Mouse (Mus musculus): ENCODE results near the gene Klhl30. TPM values are rescaled to one million over a fixed set of nuclear protein-coding genes. Genes with fewer than 3 reads are reported as not detected.

The Klhl30 gene
- polyA plus RNA-seq, 1 experiment from 2014 or later, result 0.85 TPM

GRCm38 (mm10) chr1:91398260-91399062, 47.6 kb downstream of the Klhl30 start, which contains the start of gene Ilkap:
Ilkap (minus strand) TSS chr1:91398815.
- no peaks in the 10 kb centered on the region for H3K9me3 ChIP-seq (ENCODE audit: control insufficient read depth, low read length)
- H3K4me2 ChIP-seq (ENCODE audit: low read length), result peak within 1 kb of the TSS; percentile 95
- H3K4me1 ChIP-seq (replicated peaks; ENCODE audit: control insufficient read depth, insufficient read depth, low read length), result peaks cover 15% of the 10 kb centered on the region
- peak; percentile 97 for ATAC-seq (replicated peaks; ENCODE audit: low FRiP score, low TSS enrichment, low read depth)
- H3K4me3 ChIP-seq (ENCODE audit: low read depth, low read length), result peak within 1 kb of the TSS; percentile 89
- peak within 1 kb of the TSS; percentile 90 for H3K9ac ChIP-seq (ENCODE audit: low read length)
- H3K27me3 ChIP-seq (replicated peaks; ENCODE audit: control insufficient read depth, insufficient read depth, low read length), result no peaks in the 10 kb centered on the region
- H3K27ac ChIP-seq (ENCODE audit: low read depth), result peak within 1 kb of the TSS; percentile 83
- WGBS, result under 1% methylated on average over 65 of the region's 91 CpGs
- DNase-seq (ENCODE audit: low spot score), result peak; percentile 87
- H3K36me3 ChIP-seq (ENCODE audit: control insufficient read depth, insufficient read depth, low read length), result peaks cover 22% of the 10 kb centered on the region; the same call in 1 of the 2 replicates

DNA sequence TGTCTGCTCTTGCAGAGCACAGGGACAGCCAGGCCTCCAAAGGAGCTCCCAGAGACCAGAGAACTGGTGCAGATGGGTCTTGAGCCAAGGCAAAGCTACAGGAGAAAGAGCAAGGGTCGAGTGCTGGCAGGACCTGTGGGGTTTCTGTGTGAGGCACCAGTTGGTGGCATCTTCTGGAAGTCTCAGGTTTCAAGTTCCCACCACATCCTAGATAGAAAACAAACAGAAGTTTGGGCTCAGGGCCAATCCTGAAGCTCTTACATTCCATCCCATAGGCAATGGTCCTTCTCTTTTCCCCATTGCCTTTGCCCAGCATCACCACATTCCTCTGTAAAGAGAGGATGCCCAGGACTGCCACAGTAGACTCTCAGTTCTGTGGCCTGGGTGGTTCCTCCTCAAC, 54.2 kb downstream of the Klhl30 start:
- H3K4me3 ChIP-seq (ENCODE audit: low read depth, low read length), result no peak overlapping the region
- H3K9me3 ChIP-seq (ENCODE audit: control insufficient read depth, low read length), result no peaks in the 10 kb centered on the region
- H3K36me3 ChIP-seq (ENCODE audit: control insufficient read depth, insufficient read depth, low read length), result no peaks in the 10 kb centered on the region
- H3K27me3 ChIP-seq (replicated peaks; ENCODE audit: control insufficient read depth, insufficient read depth, low read length), result no peaks in the 10 kb centered on the region
- no peak overlapping the region for H3K27ac ChIP-seq (ENCODE audit: low read depth)
- WGBS, result 29% methylated on average over 1 of the region's 1 CpGs
- H3K9ac ChIP-seq (ENCODE audit: low read length), result no peak overlapping the region
- no peak for ATAC-seq (replicated peaks; ENCODE audit: low FRiP score, low TSS enrichment, low read depth)
- no peaks in the 10 kb centered on the region for H3K4me1 ChIP-seq (replicated peaks; ENCODE audit: control insufficient read depth, insufficient read depth, low read length)
- DNase-seq (ENCODE audit: low spot score), result no peak
- no peak overlapping the region for H3K4me2 ChIP-seq (ENCODE audit: low read length)

DNA sequence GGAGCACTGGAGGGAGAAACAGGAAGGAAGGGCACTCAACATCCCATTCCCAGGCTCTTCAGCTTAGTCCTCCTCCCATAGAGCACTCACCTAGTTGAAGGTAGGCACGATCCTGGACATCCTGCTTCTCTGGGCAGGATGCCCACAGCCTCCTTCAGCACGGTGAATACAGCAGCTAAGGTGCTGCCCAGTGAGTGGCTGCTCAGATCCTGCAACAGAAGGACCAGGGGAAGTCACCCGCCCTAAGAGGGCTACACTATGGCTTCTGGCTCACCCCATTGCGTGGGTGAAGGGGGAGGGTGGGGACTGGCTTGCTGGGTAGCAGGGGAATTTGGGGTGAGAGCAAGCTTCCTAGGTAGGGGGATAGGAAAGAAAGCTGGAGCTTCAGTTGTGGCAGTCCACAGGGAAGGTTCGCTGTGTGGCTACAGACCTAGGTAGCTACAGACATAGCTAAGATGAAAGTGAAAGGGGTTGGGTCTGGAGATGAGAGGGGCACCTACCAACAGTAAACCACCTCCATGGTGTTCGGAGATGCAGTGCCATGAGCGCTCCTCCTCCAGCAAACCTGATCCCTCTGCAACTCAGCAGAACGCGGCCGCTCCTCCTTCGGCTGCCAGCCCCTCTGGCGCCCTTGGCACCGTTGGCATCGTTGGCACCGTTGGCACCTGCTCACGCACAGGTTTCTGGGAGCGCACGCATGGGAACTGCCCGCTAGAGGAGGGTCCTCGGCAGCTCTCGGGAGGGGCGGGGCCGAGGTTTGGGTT, 54.8 kb downstream of the Klhl30 start:
- no peak overlapping the region for H3K9ac ChIP-seq (ENCODE audit: low read length)
- no peaks in the 10 kb centered on the region for H3K4me1 ChIP-seq (replicated peaks; ENCODE audit: control insufficient read depth, insufficient read depth, low read length)
- no peak overlapping the region for H3K4me2 ChIP-seq (ENCODE audit: low read length)
- H3K36me3 ChIP-seq (ENCODE audit: control insufficient read depth, insufficient read depth, low read length), result no peaks in the 10 kb centered on the region
- no peaks in the 10 kb centered on the region for H3K9me3 ChIP-seq (ENCODE audit: control insufficient read depth, low read length)
- no peak overlapping the region for H3K4me3 ChIP-seq (ENCODE audit: low read depth, low read length)
- WGBS, result 53% methylated on average over 23 of the region's 23 CpGs
- H3K27me3 ChIP-seq (replicated peaks; ENCODE audit: control insufficient read depth, insufficient read depth, low read length), result no peaks in the 10 kb centered on the region
- H3K27ac ChIP-seq (ENCODE audit: low read depth), result no peak overlapping the region
- DNase-seq (ENCODE audit: low spot score), result no peak
- no peak for ATAC-seq (replicated peaks; ENCODE audit: low FRiP score, low TSS enrichment, low read depth)

DNA sequence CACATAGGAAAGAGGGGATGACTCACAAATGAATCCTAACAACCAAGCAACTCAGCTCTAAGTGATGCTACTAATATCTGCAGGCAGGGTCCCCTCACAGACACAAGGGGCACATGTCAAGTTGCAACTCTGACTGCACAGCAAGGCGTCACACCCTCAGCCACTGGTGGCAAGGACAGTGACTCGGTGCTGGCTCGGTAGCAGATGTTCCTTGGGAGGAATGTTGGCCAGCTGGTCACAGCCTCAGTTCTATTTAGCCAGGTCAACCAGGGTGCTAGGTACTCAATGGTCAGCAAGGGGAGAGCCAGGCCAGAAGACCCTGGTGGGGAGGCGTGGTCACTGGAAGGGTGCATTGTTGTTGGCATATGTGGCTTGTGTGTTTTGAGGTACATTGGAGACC, 57.0 kb downstream of the Klhl30 start:
- DNase-seq (ENCODE audit: low spot score), result no peak
- H3K36me3 ChIP-seq (ENCODE audit: control insufficient read depth, insufficient read depth, low read length), result no peaks in the 10 kb centered on the region
- WGBS, result 80% methylated on average over 4 of the region's 4 CpGs

DNA sequence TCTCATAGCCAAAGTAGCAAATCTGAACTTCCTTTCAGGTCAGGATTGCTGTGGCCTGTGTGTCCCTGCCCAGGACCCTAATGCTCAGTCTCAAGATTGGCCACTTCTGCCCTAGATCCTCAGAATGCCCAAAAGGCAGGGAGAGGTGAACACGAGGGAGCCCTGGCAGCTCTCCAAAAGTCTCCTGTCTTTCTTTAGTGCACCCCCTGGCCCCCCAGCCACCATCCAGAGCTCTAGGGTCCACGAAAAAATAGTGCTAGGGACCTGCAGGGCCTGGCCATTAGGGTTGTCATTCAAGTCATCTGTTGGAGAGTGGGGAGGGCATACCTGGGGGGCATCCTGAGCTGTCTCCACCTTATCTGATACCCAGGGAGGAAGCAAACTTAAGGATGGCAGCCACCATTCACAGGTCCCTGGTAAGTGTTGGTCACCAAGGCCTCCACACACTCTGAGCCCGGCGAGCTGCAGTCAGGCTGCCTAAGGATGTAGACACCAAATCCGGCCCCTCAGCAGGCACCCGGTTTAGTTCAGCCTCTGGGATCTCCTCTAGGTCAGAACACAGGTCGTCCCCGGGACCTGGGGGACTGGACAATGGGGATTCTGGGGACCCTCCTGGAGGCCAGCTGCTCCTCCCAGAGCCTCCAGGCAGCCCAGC, 60.9 kb downstream of the Klhl30 start:
- H3K36me3 ChIP-seq (ENCODE audit: control insufficient read depth, insufficient read depth, low read length), result 0 out of 2 replicates have a peak, but pooled peaks cover 4% of the 10 kb centered on the region
- no peaks in the 10 kb centered on the region for H3K27me3 ChIP-seq (replicated peaks; ENCODE audit: control insufficient read depth, insufficient read depth, low read length)
- peak overlapping the region; percentile 50 for H3K4me3 ChIP-seq (ENCODE audit: low read depth, low read length)
- DNase-seq (ENCODE audit: low spot score) (no peak), ATAC-seq (replicated peaks; ENCODE audit: low FRiP score, low TSS enrichment, low read depth) (no peak)
- peak overlapping the region; percentile 93 for H3K4me2 ChIP-seq (ENCODE audit: low read length)
- H3K9ac ChIP-seq (ENCODE audit: low read length), result peak overlapping the region; percentile 44
- H3K9me3 ChIP-seq (ENCODE audit: control insufficient read depth, low read length), result no peaks in the 10 kb centered on the region
- 72% methylated on average over 8 of the region's 8 CpGs for WGBS
- H3K27ac ChIP-seq (ENCODE audit: low read depth), result no peak overlapping the region
- H3K4me1 ChIP-seq (replicated peaks; ENCODE audit: control insufficient read depth, insufficient read depth, low read length), result peaks cover 21% of the 10 kb centered on the region

More for the DNA sequence above, 57.0 kb downstream of the Klhl30 start:
- peaks cover 9% of the 10 kb centered on the region for H3K4me1 ChIP-seq (replicated peaks; ENCODE audit: control insufficient read depth, insufficient read depth, low read length)
- H3K9ac ChIP-seq (ENCODE audit: low read length), result no peak overlapping the region
- ATAC-seq (replicated peaks; ENCODE audit: low FRiP score, low TSS enrichment, low read depth), result no peak
- no peak overlapping the region for H3K4me2 ChIP-seq (ENCODE audit: low read length)
- H3K27ac ChIP-seq (ENCODE audit: low read depth), result no peak overlapping the region
- H3K9me3 ChIP-seq (ENCODE audit: control insufficient read depth, low read length), result no peaks in the 10 kb centered on the region
- no peaks in the 10 kb centered on the region for H3K27me3 ChIP-seq (replicated peaks; ENCODE audit: control insufficient read depth, insufficient read depth, low read length)
- no peak overlapping the region for H3K4me3 ChIP-seq (ENCODE audit: low read depth, low read length)

Other genes with a start within 250 kb of the Klhl30 start
- gene Rbm44, start 205.9 kb upstream of the Klhl30 start, polyA plus RNA-seq (2014; fragmentation: Nextera tagmentation; extraction: Ambion mirVana), result 0.94 and 1.3 TPM in 2 replicates
- 5.4 and 6.0 TPM in 2 replicates for gene Ramp1, start 171.2 kb upstream of the Klhl30 start, polyA plus RNA-seq (2014; fragmentation: Nextera tagmentation; extraction: Ambion mirVana)
- gene Ube2f, start 100.7 kb upstream of the Klhl30 start, polyA plus RNA-seq (2014; fragmentation: Nextera tagmentation; extraction: Ambion mirVana), result 69.9 and 71.6 TPM in 2 replicates
- 13.5 and 16.9 TPM in 2 replicates for gene Scly, start 52.7 kb upstream of the Klhl30 start, polyA plus RNA-seq (2014; fragmentation: Nextera tagmentation; extraction: Ambion mirVana)
- not detected in 2 replicates for gene Espnl, start 28.9 kb upstream of the Klhl30 start, polyA plus RNA-seq (2014; fragmentation: Nextera tagmentation; extraction: Ambion mirVana)
- 10.8 and 10.9 TPM in 2 replicates for gene Erfe, start 15.4 kb downstream of the Klhl30 start, polyA plus RNA-seq (2014; fragmentation: Nextera tagmentation; extraction: Ambion mirVana)
- 135 and 147 TPM in 2 replicates for gene Ilkap, start 47.8 kb downstream of the Klhl30 start, polyA plus RNA-seq (2014; fragmentation: Nextera tagmentation; extraction: Ambion mirVana)
- 79.3 and 84.4 TPM in 2 replicates for gene Hes6, start 63.0 kb downstream of the Klhl30 start, polyA plus RNA-seq (2014; fragmentation: Nextera tagmentation; extraction: Ambion mirVana)
- gene Per2, start 108.3 kb downstream of the Klhl30 start, polyA plus RNA-seq (2014; fragmentation: Nextera tagmentation; extraction: Ambion mirVana), result 5.9 and 6.7 TPM in 2 replicates
- 5.9 and 6.7 TPM in 2 replicates for gene Traf3ip1, start 143.6 kb downstream of the Klhl30 start, polyA plus RNA-seq (2014; fragmentation: Nextera tagmentation; extraction: Ambion mirVana)
- gene Asb1, start 189.5 kb downstream of the Klhl30 start, polyA plus RNA-seq (2014; fragmentation: Nextera tagmentation; extraction: Ambion mirVana), result 6.2 and 7.3 TPM in 2 replicates